Mouse (Mus musculus): ENCODE results near the gene Olfr95. TPM values are rescaled to one million over a fixed set of nuclear protein-coding genes. Genes with fewer than 3 reads are reported as not detected.

Gene Olfr95
- total and polyA plus RNA-seq, 3 experiments: 0.05 TPM; not detected in 2

- DNase-seq (ENCODE audit: low spot score) (no peak), ATAC-seq (ENCODE audit: extremely low read depth, insufficient number of reproducible peaks, low FRiP score, poor library complexity, severe bottlenecking) (no peak)
- peaks cover 4% of the 10 kb centered on the region; the same call in 1 of the 2 replicates for H3K27me3 ChIP-seq (ENCODE audit: insufficient read depth, low read length)
- H3K4me3 ChIP-seq (ENCODE audit: low read depth, low read length): no peak within 1 kb of the TSS
- TF ChIP-seq POLR2AphosphoS5 (IDR thresholded peaks at IDR 0.05; ENCODE audit: insufficient replicate concordance, low read depth, low read length) (no peak), CTCF (IDR thresholded peaks at IDR 0.05; ENCODE audit: low read depth, low read length) (no peak), GATA2 (IDR thresholded peaks at IDR 0.05; ENCODE audit: borderline replicate concordance, low read depth, low read length) (no peak), GATA1 (IDR thresholded peaks at IDR 0.05; ENCODE audit: borderline replicate concordance, low read length) (no peak), TAL1 (conservative IDR thresholded peaks at IDR 0.05; ENCODE audit: low read depth, low read length) (no peak)
- no peaks in the 10 kb centered on the region for H3K36me3 ChIP-seq (replicated peaks)
- H3K4me1 ChIP-seq (ENCODE audit: insufficient read depth, low read depth, low read length): no peaks in the 10 kb centered on the region
- no peaks in the 10 kb centered on the region for H3K9me3 ChIP-seq (replicated peaks)
Measured at GRCm38 (mm10) chr17:37161394-37161793, 51.5 kb downstream of the Olfr95 start, which contains the start of gene Olfr93. Gene Olfr93 (minus strand): TSS chr17:37161494.

Other genes starting within 250 kb of the Olfr95 start
Only the 20 nearest of the 25 such genes appear.
- not detected in 2 replicates for gene Mog, start 189.7 kb downstream of the Olfr95 start, total RNA-seq (2014; fragmentation: Nextera tagmentation)
- gene Mog, start 189.7 kb downstream of the Olfr95 start, total RNA-seq (2017): 0.05 TPM in 1 of 2 replicates, not detected in the other
- gene Mog, start 189.7 kb downstream of the Olfr95 start, polyA plus RNA-seq (2012): not detected in 2 replicates
- 35.2 and 36.4 TPM in 2 replicates for gene Gabbr1, start 167.2 kb downstream of the Olfr95 start, total RNA-seq (2014; fragmentation: Nextera tagmentation)
- gene Gabbr1, start 167.2 kb downstream of the Olfr95 start, total RNA-seq (2017): 11.7 and 12.4 TPM in 2 replicates
- 31.9 and 42.6 TPM in 2 replicates for gene Gabbr1, start 167.2 kb downstream of the Olfr95 start, polyA plus RNA-seq (2012)
- gene Olfr90, start 124.6 kb downstream of the Olfr95 start, total RNA-seq (2014; fragmentation: Nextera tagmentation): not detected in 2 replicates
- 0.06 and 0.27 TPM in 2 replicates for gene Olfr90, start 124.6 kb downstream of the Olfr95 start, total RNA-seq (2017)
- gene Olfr90, start 124.6 kb downstream of the Olfr95 start, polyA plus RNA-seq (2012): not detected in 2 replicates
- not detected in 2 replicates for gene Olfr91, start 114.8 kb downstream of the Olfr95 start, total RNA-seq (2014; fragmentation: Nextera tagmentation)
- 0.05 and 0.06 TPM in 2 replicates for gene Olfr91, start 114.8 kb downstream of the Olfr95 start, total RNA-seq (2017)
- gene Olfr91, start 114.8 kb downstream of the Olfr95 start, polyA plus RNA-seq (2012): not detected in 2 replicates
- not detected in 2 replicates for gene Olfr92, start 93.0 kb downstream of the Olfr95 start, total RNA-seq (2014; fragmentation: Nextera tagmentation)
- gene Olfr92, start 93.0 kb downstream of the Olfr95 start, total RNA-seq (2017): not detected in 2 replicates
- gene Olfr92, start 93.0 kb downstream of the Olfr95 start, polyA plus RNA-seq (2012): not detected in 2 replicates
- not detected in 2 replicates for gene Olfr93, start 51.6 kb downstream of the Olfr95 start, total RNA-seq (2014; fragmentation: Nextera tagmentation)
- gene Olfr93, start 51.6 kb downstream of the Olfr95 start, total RNA-seq (2017): 0.06 and 0.27 TPM in 2 replicates
- gene Olfr93, start 51.6 kb downstream of the Olfr95 start, polyA plus RNA-seq (2012): not detected in 2 replicates
- not detected in 2 replicates for gene Ubd, start 19.2 kb downstream of the Olfr95 start, total RNA-seq (2014; fragmentation: Nextera tagmentation)
- gene Ubd, start 19.2 kb downstream of the Olfr95 start, total RNA-seq (2017): not detected in 2 replicates
- gene Ubd, start 19.2 kb downstream of the Olfr95 start, polyA plus RNA-seq (2012): not detected in 2 replicates
- not detected in 2 replicates for gene Olfr94, start 12.1 kb downstream of the Olfr95 start, total RNA-seq (2014; fragmentation: Nextera tagmentation)
- gene Olfr94, start 12.1 kb downstream of the Olfr95 start, total RNA-seq (2017): 0.06 and 0.11 TPM in 2 replicates
- gene Olfr94, start 12.1 kb downstream of the Olfr95 start, polyA plus RNA-seq (2012): not detected in 2 replicates
- gene Olfr96, start 7.0 kb upstream of the Olfr95 start, total RNA-seq (2014; fragmentation: Nextera tagmentation): not detected in 2 replicates
- gene Olfr96, start 7.0 kb upstream of the Olfr95 start, total RNA-seq (2017): 0.06 TPM in 1 of 2 replicates, not detected in the other
- gene Olfr96, start 7.0 kb upstream of the Olfr95 start, polyA plus RNA-seq (2012): not detected in 2 replicates
- gene Olfr97, start 24.2 kb upstream of the Olfr95 start, total RNA-seq (2014; fragmentation: Nextera tagmentation): not detected in 2 replicates
- 0.11 and 0.35 TPM in 2 replicates for gene Olfr97, start 24.2 kb upstream of the Olfr95 start, total RNA-seq (2017)
- gene Olfr97, start 24.2 kb upstream of the Olfr95 start, polyA plus RNA-seq (2012): not detected in 2 replicates
- not detected in 2 replicates for gene Olfr98, start 50.6 kb upstream of the Olfr95 start, total RNA-seq (2014; fragmentation: Nextera tagmentation)
- not detected in 2 replicates for gene Olfr98, start 50.6 kb upstream of the Olfr95 start, total RNA-seq (2017)
- gene Olfr98, start 50.6 kb upstream of the Olfr95 start, polyA plus RNA-seq (2012): not detected in 2 replicates
- gene H2-M3, start 57.1 kb upstream of the Olfr95 start, total RNA-seq (2014; fragmentation: Nextera tagmentation): not detected in 2 replicates
- not detected in 2 replicates for gene H2-M3, start 57.1 kb upstream of the Olfr95 start, total RNA-seq (2017)
- gene H2-M3, start 57.1 kb upstream of the Olfr95 start, polyA plus RNA-seq (2012): not detected in 2 replicates
- not detected in 2 replicates for gene Olfr99, start 70.3 kb upstream of the Olfr95 start, total RNA-seq (2014; fragmentation: Nextera tagmentation)
- not detected in 2 replicates for gene Olfr99, start 70.3 kb upstream of the Olfr95 start, total RNA-seq (2017)
- gene Olfr99, start 70.3 kb upstream of the Olfr95 start, polyA plus RNA-seq (2012): not detected in 2 replicates
- gene Olfr101, start 91.2 kb upstream of the Olfr95 start, total RNA-seq (2014; fragmentation: Nextera tagmentation): not detected in 2 replicates
- 0.05 and 0.12 TPM in 2 replicates for gene Olfr101, start 91.2 kb upstream of the Olfr95 start, total RNA-seq (2017)
- gene Olfr101, start 91.2 kb upstream of the Olfr95 start, polyA plus RNA-seq (2012): not detected in 2 replicates
- not detected in 2 replicates for gene Olfr102, start 103.9 kb upstream of the Olfr95 start, total RNA-seq (2014; fragmentation: Nextera tagmentation)
- gene Olfr102, start 103.9 kb upstream of the Olfr95 start, total RNA-seq (2017): 0.12 TPM in 1 of 2 replicates, not detected in the other
- not detected in 2 replicates for gene Olfr102, start 103.9 kb upstream of the Olfr95 start, polyA plus RNA-seq (2012)
- gene Olfr103, start 126.6 kb upstream of the Olfr95 start, total RNA-seq (2014; fragmentation: Nextera tagmentation): not detected in 2 replicates
- gene Olfr103, start 126.6 kb upstream of the Olfr95 start, total RNA-seq (2017): 0.05 TPM in 1 of 2 replicates, not detected in the other
- gene Olfr103, start 126.6 kb upstream of the Olfr95 start, polyA plus RNA-seq (2012): not detected in 2 replicates
- gene Olfr104-ps, start 146.5 kb upstream of the Olfr95 start, total RNA-seq (2014; fragmentation: Nextera tagmentation): not detected in 2 replicates
- 0.06 and 0.16 TPM in 2 replicates for gene Olfr104-ps, start 146.5 kb upstream of the Olfr95 start, total RNA-seq (2017)
- gene Olfr104-ps, start 146.5 kb upstream of the Olfr95 start, polyA plus RNA-seq (2012): not detected in 2 replicates
- gene Olfr105-ps, start 165.9 kb upstream of the Olfr95 start, total RNA-seq (2014; fragmentation: Nextera tagmentation): not detected in 2 replicates
- gene Olfr105-ps, start 165.9 kb upstream of the Olfr95 start, total RNA-seq (2017): 0.06 and 0.11 TPM in 2 replicates
- gene Olfr105-ps, start 165.9 kb upstream of the Olfr95 start, polyA plus RNA-seq (2012): not detected in 2 replicates
- not detected in 2 replicates for gene Olfr106-ps, start 177.3 kb upstream of the Olfr95 start, total RNA-seq (2014; fragmentation: Nextera tagmentation)
- not detected in 2 replicates for gene Olfr106-ps, start 177.3 kb upstream of the Olfr95 start, total RNA-seq (2017)
- gene Olfr106-ps, start 177.3 kb upstream of the Olfr95 start, polyA plus RNA-seq (2012): not detected in 2 replicates
- gene Olfr107, start 186.1 kb upstream of the Olfr95 start, total RNA-seq (2014; fragmentation: Nextera tagmentation): not detected in 2 replicates
- gene Olfr107, start 186.1 kb upstream of the Olfr95 start, total RNA-seq (2017): 0.06 and 0.16 TPM in 2 replicates
- gene Olfr107, start 186.1 kb upstream of the Olfr95 start, polyA plus RNA-seq (2012): not detected in 2 replicates

Measured in G1E (cell line).